Mouse (Mus musculus) forebrain, embryonic 14.5 days (tissue): ENCODE data around the gene Dlat. TPM values are rescaled to one million over a fixed set of nuclear protein-coding genes. Genes with fewer than 3 reads are reported as not detected.

Source experiments
- ATAC-seq: fragments of 200-750 bp; cut with Nextera tagmentation; 2 replicates; pipeline ENCODE4 v1.8.0; 2017; ENCODE audit warnings: mild to moderate bottlenecking, moderate library complexity
- DNase-seq: peaks from one replicate; pipeline ENCODE4 v3.0.0-alpha.2; 2015; ENCODE audit warnings: low spot score
- H3K27ac ChIP-seq: fragments of 300-500 bp; sonication (generic); 2 replicates; pipeline ENCODE4 v1.5.1; 2014; ENCODE audit warnings: low read depth, mild to moderate bottlenecking, control low read depth, low read length, moderate library complexity
- H3K27me3 ChIP-seq: fragments of 300-500 bp; sonication (generic); replicated peaks from 2 replicates; pipeline ENCODE4 v1.6.1; 2014; ENCODE audit warnings: low read length, control low read depth, mixed read lengths; ENCODE audit not compliant: control insufficient read depth, insufficient read depth
- H3K36me3 ChIP-seq: fragments of 300-500 bp; sonication (generic); 2 replicates; pipeline ENCODE4 v1.6.1; 2014; ENCODE audit warnings: low read length, control low read depth; ENCODE audit not compliant: control insufficient read depth, insufficient read depth
- H3K4me1 ChIP-seq: fragments of 300-500 bp; sonication (generic); 2 replicates; pipeline ENCODE4 v1.6.1; 2014; ENCODE audit warnings: antibody characterized with exemption, low read length, control low read depth; ENCODE audit not compliant: control insufficient read depth, insufficient read depth
- H3K4me2 ChIP-seq: fragments of 300-500 bp; sonication (generic); 2 replicates; pipeline ENCODE4 v1.6.1; 2014; ENCODE audit warnings: mild to moderate bottlenecking, control low read depth, low read length
- H3K4me3 ChIP-seq: fragments of 300-500 bp; sonication (generic); 2 replicates; pipeline ENCODE4 v1.5.1; 2014; ENCODE audit warnings: low read depth, low read length, control low read depth
- H3K9ac ChIP-seq: fragments of 300-500 bp; sonication (generic); 2 replicates; pipeline ENCODE4 v1.6.1; 2014; ENCODE audit warnings: mild to moderate bottlenecking, low read length, control low read depth, moderate library complexity
- H3K9me3 ChIP-seq: fragments of 300-500 bp; sonication (generic); replicated peaks from 2 replicates; pipeline ENCODE4 v1.6.1; 2016; ENCODE audit warnings: low read length, control low read depth, mixed read lengths; ENCODE audit not compliant: control insufficient read depth
- WGBS: fragments of 180-500 bp; shearing (Covaris S2); extraction: QIAGEN DNeasy Blood & Tissue Kit; methylation state at CpG from one replicate; pipeline ENCODE4 v1.1.7; 2014; 5-methylcytosine and 5-hydroxymethylcytosine counted together
- polyA plus RNA-seq: library from polyadenylated mRNA; unstranded; fragments of >200 nt; fragmentation: Nextera tagmentation; extraction: Ambion mirVana; gene quantifications from 2 replicates; pipeline ENCODE4 v1.2.1, GENCODE M21; 2014

Gene Dlat
- 50.9 and 55.0 TPM in 2 replicates for polyA plus RNA-seq

GRCm38 (mm10) chr9:50659392-50660217, at the start of gene Dlat:
Gene Dlat (minus strand): TSS chr9:50659780.
- WGBS, result under 1% methylated on average over 63 of the region's 63 CpGs
- no peaks in the 10 kb centered on the region for H3K27me3 ChIP-seq
- DNase-seq (peak; percentile 94), ATAC-seq (peak; percentile 91)
- H3K4me1 ChIP-seq, result peaks cover 11% of the 10 kb centered on the region
- H3K9ac ChIP-seq, result peak within 1 kb of the TSS; percentile 93
- H3K27ac ChIP-seq, result peak within 1 kb of the TSS; percentile 77
- H3K4me2 ChIP-seq, result peak within 1 kb of the TSS; percentile 79
- no peaks in the 10 kb centered on the region for H3K9me3 ChIP-seq
- H3K36me3 ChIP-seq, result peaks cover 26% of the 10 kb centered on the region
- peak within 1 kb of the TSS; percentile 88 for H3K4me3 ChIP-seq

DNA sequence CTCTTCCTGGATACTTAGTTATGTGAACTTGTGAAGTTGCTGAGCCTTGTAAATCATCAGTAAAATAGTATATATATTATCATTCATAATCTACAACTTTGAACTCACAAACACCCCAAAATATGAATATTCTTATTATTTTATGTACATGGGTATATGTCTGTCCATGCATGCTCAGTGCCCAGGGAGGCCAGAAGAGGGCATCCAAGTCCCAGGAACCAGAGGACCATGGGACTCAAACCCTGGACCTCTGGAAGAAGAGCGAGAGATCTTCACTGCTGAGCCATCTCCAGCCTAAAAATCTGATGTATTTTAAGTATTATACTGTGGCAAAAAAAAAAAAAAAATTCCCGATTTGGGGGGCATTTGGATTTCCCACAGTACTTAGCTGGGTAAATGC, 49.5 kb upstream of the Dlat start:
- no peaks in the 10 kb centered on the region for H3K9me3 ChIP-seq
- H3K36me3 ChIP-seq, result 0 out of 2 replicates have a peak, but pooled peaks cover 7% of the 10 kb centered on the region
- 34% methylated on average over 2 of the region's 2 CpGs for WGBS
- H3K27ac ChIP-seq, result no peak overlapping the region
- no peak for ATAC-seq
- H3K9ac ChIP-seq, result no peak overlapping the region
- no peaks in the 10 kb centered on the region for H3K4me1 ChIP-seq
- DNase-seq, result peak; percentile 40
- H3K27me3 ChIP-seq, result no peaks in the 10 kb centered on the region
- no peak overlapping the region for H3K4me3 ChIP-seq
- no peak overlapping the region for H3K4me2 ChIP-seq

DNA sequence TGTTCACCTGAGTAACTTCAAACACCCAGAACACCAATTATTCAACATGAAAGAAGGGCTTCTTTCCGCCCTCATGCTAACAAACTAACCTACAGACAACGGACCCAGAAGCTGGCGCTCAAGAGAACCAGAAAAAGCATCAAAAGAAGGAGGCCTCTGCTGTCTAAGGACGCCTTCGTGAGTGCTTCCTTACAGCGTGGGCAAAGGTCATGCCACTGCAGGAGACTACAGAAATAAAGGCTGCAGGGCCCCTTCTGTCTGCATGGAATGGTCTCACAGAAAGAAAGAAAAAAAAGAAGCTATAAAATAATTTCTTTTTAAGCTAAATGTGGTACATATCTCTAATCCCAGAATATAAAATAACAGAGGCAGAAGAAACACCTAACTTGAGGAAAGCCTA, 45.3 kb upstream of the Dlat start:
- H3K4me1 ChIP-seq, result no peaks in the 10 kb centered on the region
- peaks cover 15% of the 10 kb centered on the region; the same call in 1 of the 2 replicates for H3K36me3 ChIP-seq
- DNase-seq (no peak), ATAC-seq (no peak)
- H3K4me2 ChIP-seq, result no peak overlapping the region
- no peaks in the 10 kb centered on the region for H3K9me3 ChIP-seq
- WGBS, result 40% methylated on average over 6 of the region's 6 CpGs
- no peak overlapping the region for H3K4me3 ChIP-seq
- H3K27me3 ChIP-seq, result no peaks in the 10 kb centered on the region
- no peak overlapping the region for H3K27ac ChIP-seq
- no peak overlapping the region for H3K9ac ChIP-seq

GRCm38 (mm10) chr9:50700921-50701691, 41.5 kb upstream of the Dlat start:
- peaks cover 12% of the 10 kb centered on the region; the same call in 1 of the 2 replicates for H3K36me3 ChIP-seq
- no peaks in the 10 kb centered on the region for H3K27me3 ChIP-seq
- DNase-seq (no peak), ATAC-seq (no peak)
- 65% methylated on average over 11 of the region's 11 CpGs for WGBS
- H3K9me3 ChIP-seq, result no peaks in the 10 kb centered on the region
- H3K4me2 ChIP-seq, result no peak overlapping the region
- H3K9ac ChIP-seq, result no peak overlapping the region
- no peak overlapping the region; the same call in 1 of the 2 replicates for H3K27ac ChIP-seq
- H3K4me1 ChIP-seq, result peaks cover 5% of the 10 kb centered on the region
- no peak overlapping the region for H3K4me3 ChIP-seq

DNA sequence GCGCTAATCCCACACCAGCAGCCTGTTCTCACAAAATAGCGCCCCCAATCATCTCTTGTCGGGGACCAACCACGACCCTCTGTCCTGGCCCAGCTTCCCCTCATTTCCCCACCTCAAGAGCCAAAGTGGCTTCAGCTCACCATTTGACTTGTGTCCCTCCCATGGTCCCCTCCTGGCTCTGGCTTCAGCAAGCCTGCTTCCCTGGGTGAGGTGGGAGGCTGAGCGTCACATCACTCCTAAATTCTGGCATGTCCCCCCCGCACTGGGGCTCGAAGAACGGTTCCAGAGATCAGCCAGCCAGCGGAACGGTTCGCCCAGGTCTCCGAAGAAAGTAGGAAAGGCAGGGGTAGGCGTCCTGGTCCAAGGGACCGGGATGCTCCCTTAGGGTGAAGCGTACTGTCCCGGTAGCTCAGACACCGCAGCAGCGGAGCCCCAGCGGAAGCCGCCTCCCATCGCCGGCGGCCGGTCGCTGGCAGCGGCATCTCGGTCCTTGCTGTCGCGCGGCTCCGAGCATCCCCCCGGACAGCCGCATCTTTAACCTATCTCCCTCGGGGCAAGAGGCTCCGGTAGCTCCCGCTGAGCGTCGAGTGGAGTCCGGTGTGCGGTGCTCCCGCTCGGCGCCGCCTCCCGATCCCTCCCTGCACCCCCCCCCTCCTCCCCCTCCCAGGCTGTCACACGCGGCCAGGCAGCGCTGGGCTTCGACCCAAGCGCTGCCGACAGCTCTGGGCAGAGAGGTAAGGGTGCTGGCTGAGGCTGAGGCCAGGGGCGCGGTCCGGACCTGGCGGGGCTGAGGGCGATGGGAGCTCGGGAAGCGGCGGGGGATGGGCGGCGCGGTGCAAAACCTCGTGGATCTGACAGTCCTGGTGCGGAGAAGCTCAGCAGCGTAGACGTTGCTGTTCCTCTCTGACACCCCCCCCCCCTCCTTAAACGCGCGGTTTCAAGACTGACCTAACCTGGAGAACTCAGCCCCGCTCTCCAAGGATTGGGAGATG, 39.1 kb upstream of the Dlat start:
- Histone ChIP-seq H3K9ac (peak overlapping the region; percentile 71), H3K9me3 (no peaks in the 10 kb centered on the region), H3K36me3 (peaks cover 18% of the 10 kb centered on the region), H3K4me3 (peak overlapping the region; percentile 52), H3K27ac (peak overlapping the region; percentile 6; the same call in 1 of the 2 replicates), H3K4me2 (peak overlapping the region; percentile 80), H3K27me3 (no peaks in the 10 kb centered on the region), H3K4me1 (peaks cover 5% of the 10 kb centered on the region)
- ATAC-seq (peak; percentile 67), DNase-seq (peak; percentile 52)
- WGBS, result under 1% methylated on average over 52 of the region's 70 CpGs

GRCm38 (mm10) chr9:50697706-50698041, 38.1 kb upstream of the Dlat start:
- H3K36me3 ChIP-seq, result peaks cover 27% of the 10 kb centered on the region
- H3K9me3 ChIP-seq, result no peaks in the 10 kb centered on the region
- peak overlapping the region; percentile 58; the same call in 1 of the 2 replicates for H3K27ac ChIP-seq
- H3K9ac ChIP-seq, result peak overlapping the region; percentile 65
- no peaks in the 10 kb centered on the region for H3K27me3 ChIP-seq
- DNase-seq (peak; percentile 92), ATAC-seq (peak; percentile 80)
- WGBS, result 2% methylated on average over 12 of the region's 12 CpGs
- peaks cover 11% of the 10 kb centered on the region for H3K4me1 ChIP-seq
- peak overlapping the region; percentile 80 for H3K4me2 ChIP-seq
- H3K4me3 ChIP-seq, result peak overlapping the region; percentile 52

GRCm38 (mm10) chr9:50696851-50697705, 37.5 kb upstream of the Dlat start:
- DNase-seq (no peak), ATAC-seq (no peak)
- Histone ChIP-seq H3K9ac (peak overlapping the region; percentile 65), H3K9me3 (no peaks in the 10 kb centered on the region), H3K4me1 (peaks cover 13% of the 10 kb centered on the region), H3K27me3 (no peaks in the 10 kb centered on the region), H3K36me3 (peaks cover 31% of the 10 kb centered on the region), H3K4me3 (peak overlapping the region; percentile 52), H3K4me2 (peak overlapping the region; percentile 80), H3K27ac (peak overlapping the region; percentile 58; the same call in 1 of the 2 replicates)
- 45% methylated on average over 12 of the region's 12 CpGs for WGBS
